9 mouse cellular contexts compared by ENCODE assay signal in the genomic region with DNA sequence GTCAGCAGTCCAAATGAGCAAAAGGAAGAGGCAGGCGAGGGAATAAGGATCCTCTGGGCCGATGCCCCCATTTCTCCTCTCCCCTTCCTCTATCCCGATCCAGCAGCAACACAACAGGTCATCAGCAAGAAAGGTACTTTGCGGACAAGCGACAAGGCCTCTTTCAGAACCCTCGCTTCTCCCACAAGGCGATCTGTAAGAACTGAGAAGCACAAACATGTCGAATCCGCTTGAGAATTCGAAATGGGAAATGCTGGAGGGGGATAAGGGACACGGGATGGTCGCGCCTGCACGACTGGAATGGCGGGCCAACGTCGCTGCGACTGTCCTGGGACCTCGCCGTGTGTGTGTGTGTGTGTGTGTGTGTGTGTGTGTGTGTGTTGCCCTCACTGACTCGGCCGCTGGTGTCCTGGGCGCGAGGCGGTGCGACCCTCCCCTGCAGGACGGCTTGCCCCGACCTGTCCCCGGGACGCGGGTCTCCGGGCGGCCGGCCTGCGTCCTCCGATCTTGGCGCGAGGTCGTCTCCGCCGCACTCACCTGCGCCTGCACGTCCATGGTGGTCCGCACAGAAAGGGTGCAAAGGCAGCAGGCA. TPM values are rescaled to one million over a fixed set of nuclear protein-coding genes. Genes with fewer than 3 reads are reported as not detected.
DNase-seq lines count a peak whose midpoint lies in the region; ATAC-seq and TF ChIP-seq lines count a peak whose summit lies in the region.
"Not testable (repeated sequence)": the region's sequence is repeated elsewhere in the genome, so short reads cannot be mapped to it uniquely, and the experiment has no call there.
"Had no signal": no experiment of that assay in that cellular context is flagged by ENCODE, and none has a peak within 500 bp of the region (broad histone marks: within the 10 kb centered on the region; RNA-seq: fewer than 3 reads in every experiment).

No protein-coding gene starts in this region.

- not testable (repeated sequence) for TF ChIP-seq CTCF in E14TG2a.4 (conservative IDR thresholded peaks at IDR 0.05; ENCODE audit: low read length); liver, embryonic 14.5 days (IDR thresholded peaks at IDR 0.05; ENCODE audit: low read depth)

- H3K36me3 ChIP-seq in E14TG2a.4 (ENCODE audit: insufficient read depth, low read length): peaks cover 37% of the 10 kb centered on the region
- peaks cover 21% of the 10 kb centered on the region for H3K36me3 ChIP-seq in embryonic facial prominence, embryonic 10.5 days (replicated peaks)
- H3K36me3 ChIP-seq in forebrain, embryonic 16.5 days (ENCODE audit: control insufficient read depth, insufficient read depth); kidney, embryonic 16.5 days (ENCODE audit: insufficient read depth, low read length); midbrain, embryonic 13.5 days; stomach, embryonic 14.5 days (ENCODE audit: control insufficient read depth, insufficient read depth, low read length): not testable (repeated sequence)
- H3K36me3 ChIP-seq in hindbrain, embryonic 12.5 days: 0 out of 2 replicates have a peak, but pooled peaks cover 11% of the 10 kb centered on the region
- H3K36me3 ChIP-seq in liver, embryonic 14.5 days (replicated peaks; ENCODE audit: control insufficient read depth, insufficient read depth, low read depth): peaks cover 18% of the 10 kb centered on the region

- TF ChIP-seq EP300 in liver, embryonic 14.5 days (IDR thresholded peaks at IDR 0.05; ENCODE audit: low read depth): not testable (repeated sequence)

- not testable (repeated sequence) for DNase-seq in embryonic facial prominence, embryonic 10.5 days (ENCODE audit: low spot score); liver, embryonic 14.5 days (ENCODE audit: low read depth in 3 of 3, low spot score in 3 of 3)

- H3K9me3 ChIP-seq in E14TG2a.4 (ENCODE audit: low read length); embryonic facial prominence, embryonic 10.5 days; forebrain, embryonic 16.5 days (ENCODE audit: control insufficient read depth, low read length); hindbrain, embryonic 12.5 days (replicated peaks); kidney, embryonic 16.5 days (ENCODE audit: low read length); liver, embryonic 14.5 days (ENCODE audit: control insufficient read depth, low read length); midbrain, embryonic 13.5 days; stomach, embryonic 14.5 days (ENCODE audit: control insufficient read depth, low read depth, low read length): not testable (repeated sequence)

- H3K4me3 ChIP-seq in E14TG2a.4 (replicated peaks; ENCODE audit: low read length): peak overlapping the region; percentile 89
- H3K4me3 ChIP-seq in embryonic facial prominence, embryonic 10.5 days: peak overlapping the region; percentile 68
- peak overlapping the region; percentile 60 for H3K4me3 ChIP-seq in forebrain, embryonic 16.5 days (replicated peaks; ENCODE audit: low read length)
- peak overlapping the region; percentile 70 for H3K4me3 ChIP-seq in hindbrain, embryonic 12.5 days
- peak overlapping the region; percentile 62 for H3K4me3 ChIP-seq in kidney, embryonic 16.5 days (ENCODE audit: low read length)
- H3K4me3 ChIP-seq in liver, embryonic 14.5 days (ENCODE audit: insufficient read depth in 1 of 2, low read depth in 2 of 2, low read length in 2 of 2): peak overlapping the region; percentile 83 to 85
- H3K4me3 ChIP-seq in midbrain, embryonic 13.5 days (replicated peaks): peak overlapping the region; percentile 64
- peak overlapping the region; percentile 60 for H3K4me3 ChIP-seq in stomach, embryonic 14.5 days (ENCODE audit: low read depth, low read length)

- not testable (repeated sequence) for H3K27me3 ChIP-seq in E14TG2a.4 (ENCODE audit: insufficient read depth, low read length); embryonic facial prominence, embryonic 10.5 days (replicated peaks; ENCODE audit: low read depth, poor library complexity, severe bottlenecking); forebrain, embryonic 16.5 days (replicated peaks; ENCODE audit: control insufficient read depth, insufficient read depth, low read length); hindbrain, embryonic 12.5 days; kidney, embryonic 16.5 days (ENCODE audit: insufficient read depth, low read length); liver, embryonic 14.5 days (ENCODE audit: control insufficient read depth, insufficient read depth, low read length); midbrain, embryonic 13.5 days; stomach, embryonic 14.5 days (ENCODE audit: control insufficient read depth, insufficient read depth, low read length)

- peak overlapping the region; percentile 54 for H3K9ac ChIP-seq in forebrain, embryonic 16.5 days (replicated peaks; ENCODE audit: low read depth, low read length)
- H3K9ac ChIP-seq in hindbrain, embryonic 12.5 days: peak overlapping the region; percentile 68
- H3K9ac ChIP-seq in kidney, embryonic 16.5 days (replicated peaks; ENCODE audit: low read length): peak overlapping the region; percentile 73
- peak overlapping the region; percentile 95 for H3K9ac ChIP-seq in liver, embryonic 14.5 days (replicated peaks)
- peak overlapping the region; percentile 69 for H3K9ac ChIP-seq in midbrain, embryonic 13.5 days (replicated peaks)
- peak overlapping the region; percentile 55 for H3K9ac ChIP-seq in stomach, embryonic 14.5 days (replicated peaks; ENCODE audit: low read depth, low read length)

- ATAC-seq in forebrain, embryonic 16.5 days; kidney, embryonic 16.5 days (ENCODE audit: low FRiP score, low TSS enrichment); midbrain, embryonic 13.5 days; stomach, embryonic 14.5 days (ENCODE audit: insufficient number of reproducible peaks, insufficient read depth, low FRiP score, low read depth): not testable (repeated sequence)
- peak; percentile 34; the same call in 1 of the 2 replicates for ATAC-seq in hindbrain, embryonic 12.5 days (ENCODE audit: low FRiP score)
- ATAC-seq in liver, embryonic 14.5 days (ENCODE audit: insufficient read depth): peak; percentile 6

- H3K4me2 ChIP-seq in forebrain, embryonic 16.5 days (ENCODE audit: low read length): peak overlapping the region; percentile 63
- H3K4me2 ChIP-seq in hindbrain, embryonic 12.5 days (replicated peaks): peak overlapping the region; percentile 68
- H3K4me2 ChIP-seq in kidney, embryonic 16.5 days (replicated peaks; ENCODE audit: low read depth, low read length): peak overlapping the region; percentile 63
- peak overlapping the region; percentile 91 for H3K4me2 ChIP-seq in liver, embryonic 14.5 days (ENCODE audit: low read depth)
- H3K4me2 ChIP-seq in midbrain, embryonic 13.5 days (replicated peaks): peak overlapping the region; percentile 72
- peak overlapping the region; percentile 50 for H3K4me2 ChIP-seq in stomach, embryonic 14.5 days (replicated peaks; ENCODE audit: low read depth, low read length)

- WGBS in embryonic facial prominence, embryonic 10.5 days: under 1% methylated on average over 44 of the region's 44 CpGs
- WGBS in forebrain, embryonic 16.5 days: 0% methylated on average over 40 of the region's 44 CpGs
- WGBS in hindbrain, embryonic 12.5 days: under 1% methylated on average over 44 of the region's 44 CpGs
- WGBS in kidney, embryonic 16.5 days: under 1% methylated on average over 38 of the region's 44 CpGs
- WGBS in liver, embryonic 14.5 days (ENCODE audit: insufficient replicate concordance): 0% methylated on average over 37 of the region's 44 CpGs
- WGBS in midbrain, embryonic 13.5 days: under 1% methylated on average over 42 of the region's 44 CpGs
- WGBS in stomach, embryonic 14.5 days: under 1% methylated on average over 38 of the region's 44 CpGs

- peaks cover 72% of the 10 kb centered on the region for H3K4me1 ChIP-seq in E14TG2a.4 (replicated peaks; ENCODE audit: low read depth, low read length)
- peaks cover 19% of the 10 kb centered on the region for H3K4me1 ChIP-seq in embryonic facial prominence, embryonic 10.5 days
- not testable (repeated sequence) for H3K4me1 ChIP-seq in forebrain, embryonic 16.5 days (replicated peaks; ENCODE audit: control insufficient read depth, insufficient read depth, low read length); hindbrain, embryonic 12.5 days; stomach, embryonic 14.5 days (ENCODE audit: control insufficient read depth, insufficient read depth, low read length)
- H3K4me1 ChIP-seq in kidney, embryonic 16.5 days (ENCODE audit: insufficient read depth, low read length): peaks cover 10% of the 10 kb centered on the region
- peaks cover 10 to 15% of the 10 kb centered on the region in 2 experiments for H3K4me1 ChIP-seq in liver, embryonic 14.5 days (replicated peaks; ENCODE audit: control insufficient read depth in 2 of 2, insufficient read depth in 2 of 2, low read length in 1 of 2)
- H3K4me1 ChIP-seq in midbrain, embryonic 13.5 days (replicated peaks): peaks cover 19% of the 10 kb centered on the region

- H3K27ac ChIP-seq in embryonic facial prominence, embryonic 10.5 days (replicated peaks): peak overlapping the region; percentile 90
- not testable (repeated sequence) for H3K27ac ChIP-seq in forebrain, embryonic 16.5 days (ENCODE audit: low read length)
- H3K27ac ChIP-seq in hindbrain, embryonic 12.5 days: peak overlapping the region; percentile 55; the same call in 1 of the 2 replicates
- H3K27ac ChIP-seq in kidney, embryonic 16.5 days (ENCODE audit: low read length): peak overlapping the region; percentile 55; the same call in 1 of the 2 replicates
- peak overlapping the region; percentile 69 for H3K27ac ChIP-seq in liver, embryonic 14.5 days
- H3K27ac ChIP-seq in midbrain, embryonic 13.5 days: 0 out of 2 replicates have a peak overlapping the region, but pooled peaks have one; percentile 25
- H3K27ac ChIP-seq in stomach, embryonic 14.5 days (ENCODE audit: low read length): peak overlapping the region; percentile 58; the same call in 1 of the 2 replicates

RNA-seq across cellular contexts. Expression of gene Kifc1, which starts 0.4 kb away (rescaled TPM):
- 7.0 and 8.5 TPM in 2 replicates for polyA plus RNA-seq in embryonic facial prominence, embryonic 10.5 days (2016; fragmentation: Nextera tagmentation; extraction: Ambion mirVana)
- polyA plus RNA-seq in forebrain, embryonic 16.5 days (2015; fragmentation: Nextera tagmentation; extraction: Ambion mirVana): 3.7 and 4.6 TPM in 2 replicates
- polyA plus RNA-seq in hindbrain, embryonic 12.5 days (2016; fragmentation: Nextera tagmentation; extraction: Ambion mirVana): 3.2 and 4.1 TPM in 2 replicates
- polyA plus RNA-seq in kidney, embryonic 16.5 days (2015; fragmentation: Nextera tagmentation; extraction: Ambion mirVana): 9.6 and 10.5 TPM in 2 replicates
- polyA plus RNA-seq in liver, embryonic 14.5 days (2012; rRNA removed): 37.2 and 40.8 TPM in 2 replicates
- 7.2 and 7.9 TPM in 2 replicates for polyA plus RNA-seq in liver, embryonic 14.5 days (2014; fragmentation: Nextera tagmentation; extraction: Ambion mirVana)
- 2.9 and 3.0 TPM in 2 replicates for polyA plus RNA-seq in midbrain, embryonic 13.5 days (2015; fragmentation: Nextera tagmentation; extraction: Ambion mirVana)
- 6.8 TPM in 2 replicates for polyA plus RNA-seq in stomach, embryonic 14.5 days (2014; fragmentation: Nextera tagmentation; extraction: Ambion mirVana)

RNA-seq across cellular contexts. Expression of gene Platr17, which starts 14.9 kb away (rescaled TPM):
- 0.27 and 0.45 TPM in 2 replicates for polyA plus RNA-seq in embryonic facial prominence, embryonic 10.5 days (2016; fragmentation: Nextera tagmentation; extraction: Ambion mirVana)
- 0.32 and 0.54 TPM in 2 replicates for polyA plus RNA-seq in forebrain, embryonic 16.5 days (2015; fragmentation: Nextera tagmentation; extraction: Ambion mirVana)
- 0.30 TPM in 1 of 2 replicates, not detected in the other for polyA plus RNA-seq in hindbrain, embryonic 12.5 days (2016; fragmentation: Nextera tagmentation; extraction: Ambion mirVana)
- 0.22 TPM in 1 of 2 replicates, not detected in the other for polyA plus RNA-seq in kidney, embryonic 16.5 days (2015; fragmentation: Nextera tagmentation; extraction: Ambion mirVana)
- 0.36 and 0.44 TPM in 2 replicates for polyA plus RNA-seq in liver, embryonic 14.5 days (2012; rRNA removed)
- 0.20 and 0.29 TPM in 2 replicates for polyA plus RNA-seq in liver, embryonic 14.5 days (2014; fragmentation: Nextera tagmentation; extraction: Ambion mirVana)
- 0.40 and 0.52 TPM in 2 replicates for polyA plus RNA-seq in midbrain, embryonic 13.5 days (2015; fragmentation: Nextera tagmentation; extraction: Ambion mirVana)
- 0.54 and 1.00 TPM in 2 replicates for polyA plus RNA-seq in stomach, embryonic 14.5 days (2014; fragmentation: Nextera tagmentation; extraction: Ambion mirVana)

RNA-seq across cellular contexts. Expression of gene Gm7029, which starts 16.4 kb away (rescaled TPM):
- not detected in 2 replicates for polyA plus RNA-seq in embryonic facial prominence, embryonic 10.5 days (2016; fragmentation: Nextera tagmentation; extraction: Ambion mirVana)
- not detected in 2 replicates for polyA plus RNA-seq in forebrain, embryonic 16.5 days (2015; fragmentation: Nextera tagmentation; extraction: Ambion mirVana)
- not detected in 2 replicates for polyA plus RNA-seq in hindbrain, embryonic 12.5 days (2016; fragmentation: Nextera tagmentation; extraction: Ambion mirVana)
- not detected in 2 replicates for polyA plus RNA-seq in kidney, embryonic 16.5 days (2015; fragmentation: Nextera tagmentation; extraction: Ambion mirVana)
- not detected in 2 replicates for polyA plus RNA-seq in liver, embryonic 14.5 days (2012; rRNA removed)
- polyA plus RNA-seq in liver, embryonic 14.5 days (2014; fragmentation: Nextera tagmentation; extraction: Ambion mirVana): not detected in 2 replicates
- not detected in 2 replicates for polyA plus RNA-seq in midbrain, embryonic 13.5 days (2015; fragmentation: Nextera tagmentation; extraction: Ambion mirVana)
- polyA plus RNA-seq in stomach, embryonic 14.5 days (2014; fragmentation: Nextera tagmentation; extraction: Ambion mirVana): not detected in 2 replicates
- polyA plus RNA-seq: inflammation-experienced regulatory T-cells, adult 6 months had no signal

RNA-seq across cellular contexts. Expression of gene Daxx, which starts 19.2 kb away (rescaled TPM):
- 80.0 and 84.9 TPM in 2 replicates for polyA plus RNA-seq in embryonic facial prominence, embryonic 10.5 days (2016; fragmentation: Nextera tagmentation; extraction: Ambion mirVana)
- polyA plus RNA-seq in forebrain, embryonic 16.5 days (2015; fragmentation: Nextera tagmentation; extraction: Ambion mirVana): 61.5 and 63.1 TPM in 2 replicates
- polyA plus RNA-seq in hindbrain, embryonic 12.5 days (2016; fragmentation: Nextera tagmentation; extraction: Ambion mirVana): 55.5 and 61.2 TPM in 2 replicates
- polyA plus RNA-seq in kidney, embryonic 16.5 days (2015; fragmentation: Nextera tagmentation; extraction: Ambion mirVana): 59.9 and 60.1 TPM in 2 replicates
- 11.1 and 14.7 TPM in 2 replicates for polyA plus RNA-seq in liver, embryonic 14.5 days (2012; rRNA removed)
- 14.8 and 15.3 TPM in 2 replicates for polyA plus RNA-seq in liver, embryonic 14.5 days (2014; fragmentation: Nextera tagmentation; extraction: Ambion mirVana)
- 56.5 and 57.2 TPM in 2 replicates for polyA plus RNA-seq in midbrain, embryonic 13.5 days (2015; fragmentation: Nextera tagmentation; extraction: Ambion mirVana)
- polyA plus RNA-seq in stomach, embryonic 14.5 days (2014; fragmentation: Nextera tagmentation; extraction: Ambion mirVana): 39.2 and 44.6 TPM in 2 replicates

RNA-seq across cellular contexts. Expression of gene Tapbp, which starts 25.7 kb away (rescaled TPM):
- polyA plus RNA-seq in embryonic facial prominence, embryonic 10.5 days (2016; fragmentation: Nextera tagmentation; extraction: Ambion mirVana): 9.9 and 11.8 TPM in 2 replicates
- polyA plus RNA-seq in forebrain, embryonic 16.5 days (2015; fragmentation: Nextera tagmentation; extraction: Ambion mirVana): 13.7 and 15.4 TPM in 2 replicates
- polyA plus RNA-seq in hindbrain, embryonic 12.5 days (2016; fragmentation: Nextera tagmentation; extraction: Ambion mirVana): 23.9 and 27.6 TPM in 2 replicates
- polyA plus RNA-seq in kidney, embryonic 16.5 days (2015; fragmentation: Nextera tagmentation; extraction: Ambion mirVana): 36.1 and 39.2 TPM in 2 replicates
- polyA plus RNA-seq in liver, embryonic 14.5 days (2012; rRNA removed): 10.4 and 10.6 TPM in 2 replicates
- 24.0 and 28.7 TPM in 2 replicates for polyA plus RNA-seq in liver, embryonic 14.5 days (2014; fragmentation: Nextera tagmentation; extraction: Ambion mirVana)
- 18.1 and 19.6 TPM in 2 replicates for polyA plus RNA-seq in midbrain, embryonic 13.5 days (2015; fragmentation: Nextera tagmentation; extraction: Ambion mirVana)
- polyA plus RNA-seq in stomach, embryonic 14.5 days (2014; fragmentation: Nextera tagmentation; extraction: Ambion mirVana): 45.3 and 47.9 TPM in 2 replicates
